Mouse (Mus musculus) hindbrain, postnatal 0 days (tissue): ENCODE data around the gene Sp9. TPM values are rescaled to one million over a fixed set of nuclear protein-coding genes. Genes with fewer than 3 reads are reported as not detected.

Source experiments
- ATAC-seq: fragments of 200-750 bp; cut with Nextera tagmentation; 2 replicates; pipeline ENCODE4 v1.8.0; 2017; ENCODE audit warnings: mild to moderate bottlenecking, moderate TSS enrichment, moderate library complexity
- DNase-seq: peaks from one replicate; pipeline ENCODE4 v3.0.0-alpha.2; 2015; ENCODE audit warnings: low spot score
- H3K27ac ChIP-seq: fragments of 300-500 bp; sonication (generic); 2 replicates; pipeline ENCODE4 v1.5.1; 2014; ENCODE audit warnings: mild to moderate bottlenecking
- H3K27me3 ChIP-seq: fragments of 300-500 bp; sonication (generic); 2 replicates; pipeline ENCODE4 v1.6.1; 2014; ENCODE audit warnings: low read length, mixed read lengths; ENCODE audit not compliant: insufficient read depth
- H3K36me3 ChIP-seq: fragments of 300-500 bp; sonication (generic); 2 replicates; pipeline ENCODE4 v1.6.1; 2014; ENCODE audit warnings: low read length, mixed read lengths; ENCODE audit not compliant: insufficient read depth
- H3K4me1 ChIP-seq: fragments of 300-500 bp; sonication (generic); 2 replicates; pipeline ENCODE4 v1.6.1; 2014; ENCODE audit warnings: antibody characterized with exemption, low read length, mixed read lengths; ENCODE audit not compliant: insufficient read depth
- H3K4me2 ChIP-seq: fragments of 300-500 bp; sonication (generic); 2 replicates; pipeline ENCODE4 v1.6.1; 2014; ENCODE audit warnings: low read depth, mild to moderate bottlenecking, low read length, moderate library complexity, mixed read lengths
- H3K4me3 ChIP-seq: fragments of 300-500 bp; sonication (generic); 2 replicates; pipeline ENCODE4 v1.5.1; 2014; ENCODE audit warnings: low read length
- H3K9ac ChIP-seq: fragments of 300-500 bp; sonication (generic); replicated peaks from 2 replicates; pipeline ENCODE4 v1.6.1; 2014; ENCODE audit warnings: mild to moderate bottlenecking, low read length, moderate library complexity, mixed read lengths
- H3K9me3 ChIP-seq: fragments of 300-500 bp; sonication (generic); 2 replicates; pipeline ENCODE4 v1.6.1; 2016; ENCODE audit warnings: low read length, mixed read lengths
- CTCF ChIP-seq: IDR thresholded peaks from 2 replicates; pipeline ENCODE4 v1.5.1; 2016; ENCODE audit warnings: antibody characterized with exemption, control low read depth, low read depth
- WGBS: fragments of 180-500 bp; shearing (Covaris S2); extraction: QIAGEN DNeasy Blood & Tissue Kit; methylation state at CpG from one replicate; pipeline ENCODE4 v1.1.7; 2014; 5-methylcytosine and 5-hydroxymethylcytosine counted together
- polyA plus RNA-seq: library from polyadenylated mRNA; unstranded; fragments of >200 nt; fragmentation: Nextera tagmentation; extraction: Ambion mirVana; gene quantifications from 2 replicates; pipeline ENCODE4 v1.2.1, GENCODE M21; 2015
- total RNA-seq: library from RNA; depleted of rRNA; stranded (reverse); fragments of >200 nt; gene quantifications from 2 replicates; pipeline ENCODE4 v1.2.3, GENCODE M21; 2014

Sp9 gene
- total and polyA plus RNA-seq, 2 experiments from 2014 or later = 0.63 to 1.7 TPM

GRCm38 (mm10) chr2:73269666-73270065 is 2.1 kb upstream of the Sp9 start:
- WGBS = 2% methylated on average over 17 of the region's 17 CpGs
- H3K4me3 ChIP-seq = no peak overlapping the region
- H3K36me3 ChIP-seq = no peaks in the 10 kb centered on the region
- no peak for TF ChIP-seq CTCF
- no peak overlapping the region for H3K4me2 ChIP-seq
- peaks cover 61% of the 10 kb centered on the region for H3K27me3 ChIP-seq
- H3K4me1 ChIP-seq = 0 out of 2 replicates have a peak, but pooled peaks cover 4% of the 10 kb centered on the region
- peak; percentile 5 for DNase-seq
- ATAC-seq = no peak
- no peak overlapping the region for H3K27ac ChIP-seq
- no peaks in the 10 kb centered on the region for H3K9me3 ChIP-seq
- H3K9ac ChIP-seq = no peak overlapping the region

DNA sequence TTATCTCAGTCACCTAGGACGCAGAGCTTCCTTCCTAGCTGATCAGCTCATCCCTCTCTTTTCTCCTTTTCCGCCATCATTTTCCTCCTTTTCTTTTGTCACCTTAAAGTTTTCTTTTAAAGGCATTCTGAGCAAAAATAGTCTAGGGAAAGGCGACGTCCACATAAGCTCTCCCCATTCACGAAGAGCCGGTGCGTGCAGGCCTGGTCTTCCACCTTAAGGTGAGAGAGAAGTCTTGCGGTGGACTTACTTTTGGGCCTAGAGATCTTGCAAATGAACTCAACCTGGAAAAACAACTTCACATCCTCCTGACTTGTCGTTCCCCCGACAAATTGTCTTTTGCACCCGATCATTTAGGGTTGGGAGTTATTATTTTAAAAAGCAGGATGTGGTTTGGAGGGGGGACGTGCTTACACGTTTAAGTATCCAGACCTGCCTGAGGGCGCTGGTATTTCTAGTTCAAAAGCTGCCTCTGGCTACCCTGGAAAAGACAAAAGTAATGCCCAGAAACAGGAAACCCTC is 1.6 kb upstream of the Sp9 start:
- Histone ChIP-seq H3K9ac (no peak overlapping the region), H3K4me1 (0 out of 2 replicates have a peak, but pooled peaks cover 4% of the 10 kb centered on the region), H3K9me3 (no peaks in the 10 kb centered on the region), H3K36me3 (no peaks in the 10 kb centered on the region), H3K27ac (no peak overlapping the region), H3K4me2 (no peak overlapping the region), H3K4me3 (no peak overlapping the region), H3K27me3 (peaks cover 61% of the 10 kb centered on the region)
- no peak for TF ChIP-seq CTCF
- 5% methylated on average over 14 of the region's 14 CpGs for WGBS
- ATAC-seq (no peak), DNase-seq (no peak)

DNA sequence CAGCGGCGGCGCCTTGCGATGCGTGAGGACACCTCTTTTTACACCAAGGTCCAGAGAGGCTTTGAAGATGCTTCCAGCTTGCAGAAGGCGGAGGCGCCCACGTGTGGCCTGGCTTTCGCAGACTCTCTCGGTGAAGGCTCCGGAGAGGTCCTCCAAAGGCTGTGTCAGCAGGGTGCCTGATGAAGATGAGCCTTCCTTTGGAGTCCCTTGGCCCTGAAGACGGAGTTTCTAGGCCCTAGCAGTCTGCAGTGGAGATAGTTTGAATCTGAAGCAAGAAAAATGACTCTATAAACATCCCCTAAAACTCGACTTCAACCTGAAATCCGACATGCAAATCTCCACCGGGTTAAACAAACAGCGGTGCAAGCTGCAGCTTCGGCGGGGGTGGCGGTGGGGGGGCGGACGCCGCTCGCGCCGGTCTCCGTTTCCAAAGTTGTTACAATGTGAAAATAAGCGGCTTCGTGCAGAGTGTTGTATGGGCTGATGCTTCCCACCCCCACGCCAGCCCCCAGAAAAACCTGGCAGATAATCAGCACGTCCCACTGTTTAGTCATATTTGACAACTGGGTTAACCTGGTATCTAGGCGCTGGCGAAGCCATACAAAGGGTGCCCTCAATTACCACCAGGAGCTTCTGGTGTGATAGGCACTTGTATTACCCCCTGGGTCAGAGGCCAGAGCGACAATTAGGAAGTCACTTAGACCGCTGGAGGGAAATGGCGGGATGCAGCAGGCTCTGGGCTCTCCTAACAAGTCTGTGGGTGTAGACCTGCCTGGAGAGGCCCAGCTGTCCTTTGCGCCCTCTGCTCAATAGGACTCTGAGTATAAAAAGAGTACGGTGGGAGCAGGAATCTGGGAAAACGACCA is 899 bp upstream of the Sp9 start:
- peaks cover 57% of the 10 kb centered on the region for H3K27me3 ChIP-seq
- H3K4me3 ChIP-seq = no peak overlapping the region
- H3K36me3 ChIP-seq = no peaks in the 10 kb centered on the region
- H3K9ac ChIP-seq = no peak overlapping the region
- H3K4me2 ChIP-seq = no peak overlapping the region; the same call in 1 of the 2 replicates
- DNase-seq = peak; percentile 47
- 0 out of 2 replicates have a peak, but pooled peaks cover 4% of the 10 kb centered on the region for H3K4me1 ChIP-seq
- no peak for ATAC-seq
- H3K9me3 ChIP-seq = no peaks in the 10 kb centered on the region
- no peak overlapping the region for H3K27ac ChIP-seq
- WGBS = 2% methylated on average over 38 of the region's 38 CpGs
- TF ChIP-seq CTCF = peak; percentile 33

GRCm38 (mm10) chr2:73272351-73273248 is 875 bp downstream of the Sp9 start:
- Histone ChIP-seq H3K4me2 (peak overlapping the region; percentile 48), H3K9me3 (no peaks in the 10 kb centered on the region), H3K4me3 (peak overlapping the region; percentile 36), H3K27me3 (peaks cover 54% of the 10 kb centered on the region), H3K36me3 (no peaks in the 10 kb centered on the region), H3K27ac (no peak overlapping the region), H3K4me1 (0 out of 2 replicates have a peak, but pooled peaks cover 4% of the 10 kb centered on the region), H3K9ac (no peak overlapping the region)
- no peak for TF ChIP-seq CTCF
- peak; percentile 11 for DNase-seq
- ATAC-seq = no peak
- 1% methylated on average over 54 of the region's 55 CpGs for WGBS

GRCm38 (mm10) chr2:73273249-73274118 is 1.8 kb downstream of the Sp9 start:
- Histone ChIP-seq H3K9ac (no peak overlapping the region), H3K36me3 (no peaks in the 10 kb centered on the region), H3K4me3 (peak overlapping the region; percentile 36), H3K4me1 (0 out of 2 replicates have a peak, but pooled peaks cover 4% of the 10 kb centered on the region), H3K4me2 (peak overlapping the region; percentile 48), H3K9me3 (no peaks in the 10 kb centered on the region), H3K27me3 (peaks cover 55% of the 10 kb centered on the region), H3K27ac (no peak overlapping the region)
- DNase-seq (peak; percentile 27), ATAC-seq (peak; percentile 21; the same call in 1 of the 2 replicates)
- WGBS = 1% methylated on average over 99 of the region's 110 CpGs
- TF ChIP-seq CTCF = 0 out of 2 replicates have a peak, but pooled peaks have one; percentile 14
